14 mouse cellular contexts compared by ENCODE assay signal in genomic region chr8:70512253-70512903, GRCm38 (mm10). TPM values are rescaled to one million over a fixed set of nuclear protein-coding genes. Genes with fewer than 3 reads are reported as not detected.
DNase-seq lines count a peak whose midpoint lies in the region; ATAC-seq and TF ChIP-seq lines count a peak whose summit lies in the region.
"Had no signal": no experiment of that assay in that cellular context is flagged by ENCODE, and none has a peak within 500 bp of the region (broad histone marks: within the 10 kb centered on the region; RNA-seq: fewer than 3 reads in every experiment).

No protein-coding gene starts in this region.

- H3K27me3 ChIP-seq in megakaryocyte, embryonic 14.5 days (replicated peaks) = no peaks in the 10 kb centered on the region
- no peaks in the 10 kb centered on the region for H3K27me3 ChIP-seq in MEL (ENCODE audit: control insufficient read depth in 1 of 2, insufficient read depth in 2 of 2, low read length in 2 of 2)
- H3K27me3 ChIP-seq in splenic B cell, adult 2 months (ENCODE audit: control insufficient read depth, insufficient read depth, low read length, poor library complexity, severe bottlenecking) = no peaks in the 10 kb centered on the region
- H3K27me3 ChIP-seq: embryonic facial prominence, embryonic 15.5 days; lung, embryonic 15.5 days; midbrain, embryonic 12.5 days had no signal

- H3K4me1 ChIP-seq in megakaryocyte, embryonic 14.5 days = peaks cover 69% of the 10 kb centered on the region
- H3K4me1 ChIP-seq in MEL (ENCODE audit: control insufficient read depth in 1 of 2, insufficient read depth in 2 of 2, low read length in 2 of 2) = peaks cover 6 to 37% of the 10 kb centered on the region in 2 experiments

- peak; percentile 88 for DNase-seq in MEL (ENCODE audit: low read depth, low spot score)
- peak; percentile 43 for DNase-seq in splenic B cell, adult 2 months (ENCODE audit: low read depth, low spot score)
- DNase-seq in c-Kit-positive CD71-positive TER-119-positive erythroid progenitor cells, embryonic 14.5 days (ENCODE audit: low spot score) = no peak
- no peak for DNase-seq in testis, postnatal 14 days (ENCODE audit: low spot score)
- DNase-seq: adrenal gland, postnatal 10 days; heart, adult 11 months; heart, postnatal 4 days had no signal

- no peak overlapping the region for H3K9ac ChIP-seq in MEL (ENCODE audit: control insufficient read depth, low read depth, low read length, poor library complexity, severe bottlenecking)
- H3K9ac ChIP-seq: embryonic facial prominence, embryonic 15.5 days; lung, embryonic 15.5 days; midbrain, embryonic 12.5 days had no signal

- peak overlapping the region; percentile 78 for H3K4me3 ChIP-seq in megakaryocyte, embryonic 14.5 days (replicated peaks)
- H3K4me3 ChIP-seq in MEL (ENCODE audit: control insufficient read depth in 1 of 2, insufficient read depth in 1 of 2, low read depth in 2 of 2, low read length in 2 of 2) = no peak overlapping the region
- H3K4me3 ChIP-seq: midbrain, embryonic 12.5 days had no signal

- peaks cover 26% of the 10 kb centered on the region for H3K79me2 ChIP-seq in MEL (ENCODE audit: control insufficient read depth, insufficient read depth, low read length, poor library complexity)

- ATAC-seq in megakaryocyte, adult 5-6 weeks (ENCODE audit: poor library complexity, severe bottlenecking) = no peak
- peak; percentile 37 for ATAC-seq in inflammation-experienced regulatory T-cells, adult 6 months
- ATAC-seq: intestine, postnatal 0 days had no signal

- H3K9me3 ChIP-seq in megakaryocyte, embryonic 14.5 days = no peaks in the 10 kb centered on the region
- H3K9me3 ChIP-seq in MEL (replicated peaks; ENCODE audit: insufficient read depth, low read length) = no peaks in the 10 kb centered on the region
- H3K9me3 ChIP-seq: embryonic facial prominence, embryonic 15.5 days; lung, embryonic 15.5 days; midbrain, embryonic 12.5 days had no signal

- peaks cover 71% of the 10 kb centered on the region for H3K36me3 ChIP-seq in megakaryocyte, embryonic 14.5 days (replicated peaks; ENCODE audit: low read length)
- peaks cover 7 to 25% of the 10 kb centered on the region in 2 experiments for H3K36me3 ChIP-seq in MEL (ENCODE audit: control insufficient read depth in 1 of 2, insufficient read depth in 2 of 2, low read length in 2 of 2)
- H3K36me3 ChIP-seq in splenic B cell, adult 2 months (ENCODE audit: control insufficient read depth, insufficient read depth, low read length, poor library complexity, severe bottlenecking) = peaks cover 9% of the 10 kb centered on the region

- TF ChIP-seq POLR2A in MEL (IDR thresholded peaks at IDR 0.05; ENCODE audit: control insufficient read depth in 1 of 2, insufficient read depth in 1 of 2, low read depth in 1 of 2, low read length in 2 of 2, poor library complexity in 1 of 2) = no peak

- peak overlapping the region; percentile 82 for H3K27ac ChIP-seq in MEL (ENCODE audit: control insufficient read depth, low read depth, low read length)
- H3K27ac ChIP-seq: embryonic facial prominence, embryonic 15.5 days; lung, embryonic 15.5 days; midbrain, embryonic 12.5 days had no signal

- peak; percentile 81 to 84 for TF ChIP-seq EP300 in MEL (IDR thresholded peaks at IDR 0.05; ENCODE audit: low read depth in 1 of 2, low read length in 2 of 2)

- TF ChIP-seq CTCF in MEL (IDR thresholded peaks at IDR 0.05 in 2 of 3, conservative IDR thresholded peaks at IDR 0.05 in 1 of 3; ENCODE audit: control insufficient read depth in 1 of 3, insufficient read depth in 1 of 3, low read depth in 2 of 3, low read length in 3 of 3, poor library complexity in 1 of 3, severe bottlenecking in 1 of 3) = no peak

- TF ChIP-seq RAD21 in MEL (IDR thresholded peaks at IDR 0.05; ENCODE audit: low read depth, low read length) = no peak

TF ChIP-seq in MEL, 35 proteins besides CTCF, POLR2A, EP300 and RAD21 (continues in another document):
- peak; percentile 76 for TF ChIP-seq ZNF384 (IDR thresholded peaks at IDR 0.05; ENCODE audit: low read depth, low read length)
- TF ChIP-seq KAT2A (conservative IDR thresholded peaks at IDR 0.05; ENCODE audit: low read depth, low read length) = no peak
- TF ChIP-seq POLR2AphosphoS2 (IDR thresholded peaks at IDR 0.05; ENCODE audit: low read length) = no peak; the same call in 1 of the 2 replicates
- TF ChIP-seq SIN3A (IDR thresholded peaks at IDR 0.05; ENCODE audit: low read length) = peak; percentile 73
- TF ChIP-seq MAX (IDR thresholded peaks at IDR 0.05; ENCODE audit: low read length) = peak; percentile 94
- TF ChIP-seq SMC3 (IDR thresholded peaks at IDR 0.05; ENCODE audit: low read depth, low read length) = no peak
- no peak for TF ChIP-seq ZMIZ1 (IDR thresholded peaks at IDR 0.05; ENCODE audit: low read depth, low read length)
- no peak for TF ChIP-seq NELFE (IDR thresholded peaks at IDR 0.05; ENCODE audit: low read depth, low read length)
- no peak for TF ChIP-seq JUND (IDR thresholded peaks at IDR 0.05; ENCODE audit: low read depth, low read length)
- TF ChIP-seq GABPA (IDR thresholded peaks at IDR 0.05; ENCODE audit: low read depth, low read length) = no peak
- no peak for TF ChIP-seq MYB (IDR thresholded peaks at IDR 0.05; ENCODE audit: low read depth, low read length)
- peak; percentile 93 for TF ChIP-seq MYC (IDR thresholded peaks at IDR 0.05; ENCODE audit: low read depth, low read length)
- peak; percentile 74 for TF ChIP-seq GATA1 (IDR thresholded peaks at IDR 0.05; ENCODE audit: low read depth, low read length)
- no peak for TF ChIP-seq MAZ (IDR thresholded peaks at IDR 0.05; ENCODE audit: low read depth, low read length)
- TF ChIP-seq ELF1 (IDR thresholded peaks at IDR 0.05; ENCODE audit: low read depth, low read length) = 0 out of 2 replicates have a peak, but pooled peaks have one; percentile 18
- peak; percentile 65; the same call in 1 of the 2 replicates for TF ChIP-seq RCOR1 (IDR thresholded peaks at IDR 0.05; ENCODE audit: low read depth, low read length)
- peak; percentile 86 for TF ChIP-seq TAL1 (IDR thresholded peaks at IDR 0.05; ENCODE audit: low read length)
- peak; percentile 67 for TF ChIP-seq TCF12 (IDR thresholded peaks at IDR 0.05; ENCODE audit: low read depth, low read length)
- TF ChIP-seq CHD1 (IDR thresholded peaks at IDR 0.05; ENCODE audit: low read depth, low read length) = no peak
- peak; percentile 72 for TF ChIP-seq ETS1 (IDR thresholded peaks at IDR 0.05; ENCODE audit: low read depth, low read length)
- no peak for TF ChIP-seq NRF1 (IDR thresholded peaks at IDR 0.05; ENCODE audit: insufficient read depth, low read depth, low read length, poor library complexity, severe bottlenecking)
- TF ChIP-seq TBP (IDR thresholded peaks at IDR 0.05; ENCODE audit: low read depth, low read length) = 0 out of 2 replicates have a peak, but pooled peaks have one; percentile 39
- TF ChIP-seq HCFC1 (IDR thresholded peaks at IDR 0.05; ENCODE audit: low read depth, low read length) = no peak; the same call in 1 of the 2 replicates

RNA-seq across cellular contexts. Expression of gene Uba52, which starts 1.8 kb away (rescaled TPM):
- polyA plus RNA-seq in megakaryocyte, embryonic 14.5 days (2012; ENCODE audit: insufficient read depth, low replicate concordance) = 499 and 989 TPM in 2 replicates
- total RNA-seq in megakaryocyte, adult 5-6 weeks (2015) = 2,237 and 2,370 TPM in 2 replicates
- 4,162 and 4,635 TPM in 2 replicates for total RNA-seq in megakaryocyte, adult 5-6 weeks (2017)
- total RNA-seq in MEL (2012; rRNA removed) = 3,582 and 3,633 TPM in 2 replicates
- polyA plus RNA-seq in MEL (2012; ENCODE audit: insufficient read depth in 1 of 2, insufficient read length in 2 of 2, low read depth in 1 of 2, low replicate concordance in 2 of 2, missing spikeins in 1 of 2) = 1,000 to 10,000 TPM in 1 of 2 experiments, not detected in 1; 2,814 TPM
- polyA plus RNA-seq in inflammation-experienced regulatory T-cells, adult 6 months (2017; shearing (Covaris generic)) = 1,000 to 10,000 TPM; 2,608 to 4,221 (median 3,776) TPM

RNA-seq across cellular contexts. Expression of gene Rex1bd, which starts 5.8 kb away (rescaled TPM):
- polyA plus RNA-seq in megakaryocyte, embryonic 14.5 days (2012; ENCODE audit: insufficient read depth, low replicate concordance) = 135 and 319 TPM in 2 replicates
- 40.4 and 47.5 TPM in 2 replicates for total RNA-seq in megakaryocyte, adult 5-6 weeks (2015)
- 37.3 and 43.7 TPM in 2 replicates for total RNA-seq in megakaryocyte, adult 5-6 weeks (2017)
- total RNA-seq in MEL (2012; rRNA removed) = 200 and 204 TPM in 2 replicates
- 100 to 1,000 TPM in 1 of 2 experiments, not detected in 1; 145 TPM for polyA plus RNA-seq in MEL (2012; ENCODE audit: insufficient read depth in 1 of 2, insufficient read length in 2 of 2, low read depth in 1 of 2, low replicate concordance in 2 of 2, missing spikeins in 1 of 2)
- 10 to 100 TPM; 67.7 to 85.1 (median 84.4) TPM for polyA plus RNA-seq in inflammation-experienced regulatory T-cells, adult 6 months (2017; shearing (Covaris generic))

RNA-seq across cellular contexts. Expression of gene Fkbp8, which starts 15.1 kb away (rescaled TPM):
- 3,667 and 5,102 TPM in 2 replicates for polyA plus RNA-seq in megakaryocyte, embryonic 14.5 days (2012; ENCODE audit: insufficient read depth, low replicate concordance)
- total RNA-seq in megakaryocyte, adult 5-6 weeks (2015) = 75.1 and 75.3 TPM in 2 replicates
- total RNA-seq in megakaryocyte, adult 5-6 weeks (2017) = 146 and 166 TPM in 2 replicates
- total RNA-seq in MEL (2012; rRNA removed) = 212 and 215 TPM in 2 replicates
- polyA plus RNA-seq in MEL (2012; ENCODE audit: insufficient read depth in 1 of 2, insufficient read length in 2 of 2, low read depth in 1 of 2, low replicate concordance in 2 of 2, missing spikeins in 1 of 2) = 100 to 1,000 TPM in 1 of 2 experiments, not detected in 1; 349 TPM
- polyA plus RNA-seq in inflammation-experienced regulatory T-cells, adult 6 months (2017; shearing (Covaris generic)) = 100 to 1,000 TPM; 133 to 156 (median 138) TPM

RNA-seq across cellular contexts. Expression of gene Kxd1, which starts 15.4 kb away (rescaled TPM):
- polyA plus RNA-seq in megakaryocyte, embryonic 14.5 days (2012; ENCODE audit: insufficient read depth, low replicate concordance) = 33.5 and 40.2 TPM in 2 replicates
- 88.7 and 114 TPM in 2 replicates for total RNA-seq in megakaryocyte, adult 5-6 weeks (2015)
- total RNA-seq in megakaryocyte, adult 5-6 weeks (2017) = 71.4 and 80.6 TPM in 2 replicates
- total RNA-seq in MEL (2012; rRNA removed) = 49.1 and 54.4 TPM in 2 replicates
- 10 to 100 TPM in 1 of 2 experiments, not detected in 1; 77.4 TPM for polyA plus RNA-seq in MEL (2012; ENCODE audit: insufficient read depth in 1 of 2, insufficient read length in 2 of 2, low read depth in 1 of 2, low replicate concordance in 2 of 2, missing spikeins in 1 of 2)
- 100 to 1,000 TPM; 138 to 187 (median 180) TPM for polyA plus RNA-seq in inflammation-experienced regulatory T-cells, adult 6 months (2017; shearing (Covaris generic))

RNA-seq across cellular contexts. Expression of gene Crlf1, which starts 19.4 kb away (rescaled TPM):
- polyA plus RNA-seq in megakaryocyte, embryonic 14.5 days (2012; ENCODE audit: insufficient read depth, low replicate concordance) = not detected in 2 replicates
- total RNA-seq in megakaryocyte, adult 5-6 weeks (2015) = not detected in 2 replicates
- not detected in 2 replicates for total RNA-seq in megakaryocyte, adult 5-6 weeks (2017)
- total RNA-seq in MEL (2012; rRNA removed) = 3.8 and 6.6 TPM in 2 replicates
- polyA plus RNA-seq in MEL (2012; ENCODE audit: insufficient read depth in 1 of 2, insufficient read length in 2 of 2, low read depth in 1 of 2, low replicate concordance in 2 of 2, missing spikeins in 1 of 2) = 10 to 100 TPM in 1 of 2 experiments, not detected in 1; 26.6 TPM
- polyA plus RNA-seq in inflammation-experienced regulatory T-cells, adult 6 months (2017; shearing (Covaris generic)) = not detected

Comparison
In these comparisons a context has a peak if more than half of its experiments do, and no peak if none do; other contexts are left out.
1. DNase-seq: peak in MEL (single experiment) and splenic B cell, adult 2 months (single experiment); none in c-Kit-positive CD71-positive TER-119-positive erythroid progenitor cells, embryonic 14.5 days (single experiment) and testis, postnatal 14 days (single experiment).
2. RNA of gene Fkbp8, which starts 15.1 kb away (polyA plus RNA-seq): 3,667 to 5,102 TPM in megakaryocyte, embryonic 14.5 days; 349 TPM in MEL and 133 to 156 TPM in inflammation-experienced regulatory T-cells, adult 6 months; every median in the first group is over 10 times any median in the second.